Mouse (Mus musculus) MEL (cell line): ENCODE results near the gene Xpa. TPM values are rescaled to one million over a fixed set of nuclear protein-coding genes. Genes with fewer than 3 reads are reported as not detected.
"Not testable (repeated sequence)": the region's sequence is repeated elsewhere in the genome, so short reads cannot be mapped to it uniquely, and the experiment has no call there.

Experiments used
- DNase-seq: peaks from one replicate; pipeline ENCODE4 v3.0.0; 2011; ENCODE audit warnings: low read depth, low spot score
- H3K27ac ChIP-seq: 2 replicates; pipeline ENCODE4 v1.5.1; 2012; ENCODE audit warnings: low read depth, mild to moderate bottlenecking, control low read depth, low read length, moderate library complexity; ENCODE audit not compliant: control insufficient read depth
- H3K27me3 ChIP-seq, 2 experiments: fragments of 150-350 bp in 1 of 2; sonication (generic) in 1 of 2; 2 replicates each; pipeline ENCODE4 v1.6.1; 2012; ENCODE audit warnings: low read length in 2 of 2, mild to moderate bottlenecking in 2 of 2, improper control_type of control experiment in 1 of 2, moderate library complexity in 1 of 2; ENCODE audit not compliant: insufficient read depth in 2 of 2, control insufficient read depth in 1 of 2
- H3K36me3 ChIP-seq, 2 experiments: 2 replicates each; pipeline ENCODE4 v1.6.1; 2012 to 2014; ENCODE audit warnings: low read length in 2 of 2, improper control_type of control experiment in 1 of 2, inconsistent platforms in 1 of 2, mild to moderate bottlenecking in 1 of 2; ENCODE audit not compliant: insufficient read depth in 2 of 2, control insufficient read depth in 1 of 2
- H3K4me1 ChIP-seq, 2 experiments: fragments of 150-350 bp in 1 of 2; sonication (generic) in 1 of 2; 2 replicates each; pipeline ENCODE4 v1.6.1; 2012; ENCODE audit warnings: low read length in 2 of 2, improper control_type of control experiment in 1 of 2, mild to moderate bottlenecking in 1 of 2; ENCODE audit not compliant: insufficient read depth in 2 of 2, control insufficient read depth in 1 of 2
- H3K4me3 ChIP-seq, 2 experiments: fragments of 150-350 bp in 1 of 2; sonication (generic) in 1 of 2; 2 replicates each; pipeline ENCODE4 v1.5.1; 2012; ENCODE audit warnings: low read depth in 2 of 2, low read length in 2 of 2, mild to moderate bottlenecking in 2 of 2, moderate library complexity in 2 of 2, control low read depth in 1 of 2, improper control_type of control experiment in 1 of 2; ENCODE audit not compliant: control insufficient read depth in 1 of 2, insufficient read depth in 1 of 2
- H3K79me2 ChIP-seq: 2 replicates; pipeline ENCODE4 v1.6.1; 2012; ENCODE audit warnings: mild to moderate bottlenecking, low read length, moderate library complexity; ENCODE audit not compliant: control insufficient read depth, poor library complexity, insufficient read depth
- H3K9ac ChIP-seq: 2 replicates; pipeline ENCODE4 v1.6.1; 2012; ENCODE audit warnings: low read depth, mild to moderate bottlenecking, control low read depth, low read length, moderate library complexity; ENCODE audit not compliant: control insufficient read depth, poor library complexity, severe bottlenecking
- H3K9me3 ChIP-seq: fragments of 150-350 bp; sonication (generic); replicated peaks from 2 replicates; pipeline ENCODE4 v1.6.1; 2012; ENCODE audit warnings: mild to moderate bottlenecking, low read length, improper control_type of control experiment, moderate library complexity; ENCODE audit not compliant: insufficient read depth
- BHLHE40 ChIP-seq: IDR thresholded peaks from 2 replicates; pipeline ENCODE4 v1.6.1; 2012; ENCODE audit warnings: low read depth, mild to moderate bottlenecking, inconsistent platforms, low read length, improper control_type of control experiment, borderline replicate concordance
- CHD1 ChIP-seq: IDR thresholded peaks from 2 replicates; pipeline ENCODE4 v1.6.1; 2012; ENCODE audit warnings: low read depth, mild to moderate bottlenecking, inconsistent platforms, low read length, improper control_type of control experiment
- CTCF ChIP-seq, 3 experiments: IDR thresholded peaks in 2 of 3; conservative IDR thresholded peaks in 1 of 3; 2 replicates each; pipeline ENCODE4 v1.5.1; 2011 to 2012; ENCODE audit warnings: low read length in 3 of 3, low read depth in 2 of 3, mild to moderate bottlenecking in 2 of 3, improper control_type of control experiment in 1 of 3, inconsistent platforms in 1 of 3, mixed read lengths in 1 of 3, moderate library complexity in 1 of 3; ENCODE audit not compliant: control insufficient read depth in 1 of 3, insufficient read depth in 1 of 3, poor library complexity in 1 of 3, severe bottlenecking in 1 of 3
- E2F4 ChIP-seq: IDR thresholded peaks from 2 replicates; pipeline ENCODE4 v1.6.1; 2011; ENCODE audit warnings: low read depth, low read length, improper control_type of control experiment, borderline replicate concordance
- GATA1 ChIP-seq: IDR thresholded peaks from 2 replicates; pipeline ENCODE4 v1.6.1; 2011; ENCODE audit warnings: low read depth, low read length, improper control_type of control experiment
- JUND ChIP-seq: IDR thresholded peaks from 2 replicates; pipeline ENCODE4 v1.6.1; 2011; ENCODE audit warnings: low read depth, mild to moderate bottlenecking, improper control_type of control experiment, low read length
- MAFK ChIP-seq: IDR thresholded peaks from 2 replicates; pipeline ENCODE4 v1.6.1; 2011; ENCODE audit warnings: low read depth, mild to moderate bottlenecking, low read length, improper control_type of control experiment, borderline replicate concordance
- MAX ChIP-seq: IDR thresholded peaks from 2 replicates; pipeline ENCODE4 v1.6.1; 2011; ENCODE audit warnings: low read length, improper control_type of control experiment
- MAZ ChIP-seq: IDR thresholded peaks from 2 replicates; pipeline ENCODE4 v1.6.1; 2012; ENCODE audit warnings: low read depth, mild to moderate bottlenecking, inconsistent platforms, low read length, improper control_type of control experiment
- MXI1 ChIP-seq: IDR thresholded peaks from 2 replicates; pipeline ENCODE4 v1.6.1; 2011; ENCODE audit warnings: mild to moderate bottlenecking, low read depth, low read length, improper control_type of control experiment
- MYB ChIP-seq: IDR thresholded peaks from 2 replicates; pipeline ENCODE4 v1.6.1; 2011; ENCODE audit warnings: mild to moderate bottlenecking, low read depth, low read length, improper control_type of control experiment
- NELFE ChIP-seq: IDR thresholded peaks from 2 replicates; pipeline ENCODE4 v1.6.1; 2011; ENCODE audit warnings: low read depth, low read length, improper control_type of control experiment
- POLR2AphosphoS2 ChIP-seq: IDR thresholded peaks from 2 replicates; pipeline ENCODE4 v1.6.1; 2011; ENCODE audit warnings: low read length, improper control_type of control experiment
- POLR2AphosphoS5 ChIP-seq: IDR thresholded peaks from 2 replicates; pipeline ENCODE4 v1.6.1; 2012; ENCODE audit warnings: low read depth, borderline replicate concordance, mild to moderate bottlenecking, inconsistent platforms, low read length, moderate library complexity, mixed read lengths
- RAD21 ChIP-seq: IDR thresholded peaks from 2 replicates; pipeline ENCODE4 v1.6.1; 2011; ENCODE audit warnings: mild to moderate bottlenecking, low read depth, low read length, improper control_type of control experiment
- SMC3 ChIP-seq: IDR thresholded peaks from 2 replicates; pipeline ENCODE4 v1.6.1; 2011; ENCODE audit warnings: low read depth, low read length, improper control_type of control experiment
- TAL1 ChIP-seq: IDR thresholded peaks from 2 replicates; pipeline ENCODE4 v1.6.1; 2012; ENCODE audit warnings: mild to moderate bottlenecking, inconsistent platforms, low read length, moderate library complexity, mixed read lengths
- TBP ChIP-seq: IDR thresholded peaks from 2 replicates; pipeline ENCODE4 v1.8.0; 2011; ENCODE audit warnings: low read depth, low read length, improper control_type of control experiment
- TCF12 ChIP-seq: IDR thresholded peaks from 2 replicates; pipeline ENCODE4 v1.6.1; 2014; ENCODE audit warnings: low read depth, mild to moderate bottlenecking, inconsistent platforms, low read length, improper control_type of control experiment, moderate library complexity
- UBTF ChIP-seq: IDR thresholded peaks from 2 replicates; pipeline ENCODE4 v1.6.1; 2012; ENCODE audit warnings: low read depth, mild to moderate bottlenecking, inconsistent platforms, low read length, improper control_type of control experiment, moderate library complexity, borderline replicate concordance; ENCODE audit not compliant: insufficient read depth
- ZC3H11A ChIP-seq: IDR thresholded peaks from 2 replicates; pipeline ENCODE4 v1.6.1; 2012; ENCODE audit warnings: low read depth, mild to moderate bottlenecking, inconsistent platforms, low read length, improper control_type of control experiment
- ZKSCAN1 ChIP-seq: IDR thresholded peaks from 2 replicates; pipeline ENCODE4 v1.6.1; 2012; ENCODE audit warnings: low read depth, mild to moderate bottlenecking, inconsistent platforms, low read length, improper control_type of control experiment, moderate library complexity
- ZNF384 ChIP-seq: IDR thresholded peaks from 2 replicates; pipeline ENCODE4 v1.6.1; 2012; ENCODE audit warnings: low read depth, mild to moderate bottlenecking, inconsistent platforms, low read length, improper control_type of control experiment
- polyA plus RNA-seq, 2 experiments: library from polyadenylated mRNA; stranded (reverse) in 1 of 2; unstranded in 1 of 2; fragments of >175 nt in 1 of 2; fragments of >200 nt in 1 of 2; gene quantifications; 2 replicates each; pipeline versions ENCODE4 v1.2.1 to v1.2.4; 2012; ENCODE audit warnings: low replicate concordance in 2 of 2, low read depth in 1 of 2; ENCODE audit not compliant: insufficient read length in 2 of 2, insufficient read depth in 1 of 2, missing spikeins in 1 of 2
- total RNA-seq: library from RNA; depleted of rRNA; stranded (reverse); fragments of 300-350 nt; gene quantifications from 2 replicates; pipeline ENCODE4 v1.2.3, GENCODE M21; 2012

Gene Xpa
- total and polyA plus RNA-seq, 3 experiments, result 11.4 to 24.0 TPM; not detected in 1

GRCm38 (mm10) chr4:46196513-46196912 is 402 bp upstream of the Xpa start (continued):
- TF ChIP-seq CTCF (IDR thresholded peaks at IDR 0.05 in 2 of 3, conservative IDR thresholded peaks at IDR 0.05 in 1 of 3; ENCODE audit: control insufficient read depth in 1 of 3, insufficient read depth in 1 of 3, low read depth in 2 of 3, low read length in 3 of 3, poor library complexity in 1 of 3, severe bottlenecking in 1 of 3), result no peak
- no peak for TF ChIP-seq JUND
- TF ChIP-seq RAD21, result no peak
- no peak for TF ChIP-seq CHD1
- TF ChIP-seq MYB, result no peak
- TF ChIP-seq TAL1, result no peak
- TF ChIP-seq TBP, result no peak
- no peak for TF ChIP-seq MAZ
- no peak for TF ChIP-seq UBTF
- TF ChIP-seq MAX, result 0 out of 2 replicates have a peak, but pooled peaks have one; percentile 43
- TF ChIP-seq ZC3H11A, result no peak
- no peak for TF ChIP-seq POLR2AphosphoS5
- no peak for TF ChIP-seq POLR2AphosphoS2
- TF ChIP-seq BHLHE40, result no peak
- TF ChIP-seq, all 39 proteins: peak for 5

GRCm38 (mm10) chr4:46192011-46192410 is 4.1 kb downstream of the Xpa start:
- not testable (repeated sequence) for H3K9me3 ChIP-seq, H3K79me2 ChIP-seq, H3K4me1 ChIP-seq, H3K36me3 ChIP-seq, H3K4me3 ChIP-seq, H3K27ac ChIP-seq, H3K9ac ChIP-seq, H3K27me3 ChIP-seq
- peak in 2 of 3 experiments; percentile 15 to 18; a peak in 3 of 6 replicates for TF ChIP-seq CTCF (IDR thresholded peaks at IDR 0.05 in 2 of 3, conservative IDR thresholded peaks at IDR 0.05 in 1 of 3; ENCODE audit: control insufficient read depth in 1 of 3, insufficient read depth in 1 of 3, low read depth in 2 of 3, low read length in 3 of 3, poor library complexity in 1 of 3, severe bottlenecking in 1 of 3)
- peak; percentile 2; the same call in 1 of the 2 replicates for TF ChIP-seq RAD21
- peak; percentile 44 for DNase-seq

DNA sequence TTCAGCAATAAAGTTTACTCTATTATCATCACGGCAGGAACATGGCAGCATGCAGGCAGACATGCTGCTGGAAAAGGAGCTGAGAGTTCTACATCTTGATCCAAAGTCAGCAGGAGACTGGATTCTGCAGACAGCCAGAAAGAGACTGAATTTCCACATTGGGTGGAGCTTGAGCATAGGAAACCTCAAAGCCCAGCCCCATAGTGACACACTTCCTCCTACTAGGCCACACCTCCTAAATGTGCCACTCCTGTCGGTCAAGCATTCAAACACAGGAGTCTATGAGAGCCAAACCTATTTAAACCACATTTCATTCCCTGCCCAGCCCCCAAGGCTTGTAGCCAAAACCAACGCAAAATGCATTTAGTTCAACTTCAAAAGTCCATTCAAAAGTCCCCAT is 9.6 kb downstream of the Xpa start:
- no peaks in the 10 kb centered on the region for H3K27me3 ChIP-seq
- no peaks in the 10 kb centered on the region; the same call in 1 of the 2 replicates for H3K79me2 ChIP-seq
- H3K36me3 ChIP-seq, result peaks cover 0 to 7% of the 10 kb centered on the region in 2 experiments; a peak in 2 of 4 replicates
- H3K9me3 ChIP-seq, result no peaks in the 10 kb centered on the region
- H3K4me1 ChIP-seq, result no peaks in the 10 kb centered on the region
- H3K9ac ChIP-seq, result no peak overlapping the region
- TF ChIP-seq POLR2AphosphoS5, result no peak
- no peak for TF ChIP-seq CTCF (IDR thresholded peaks at IDR 0.05 in 2 of 3, conservative IDR thresholded peaks at IDR 0.05 in 1 of 3; ENCODE audit: control insufficient read depth in 1 of 3, insufficient read depth in 1 of 3, low read depth in 2 of 3, low read length in 3 of 3, poor library complexity in 1 of 3, severe bottlenecking in 1 of 3)
- TF ChIP-seq TCF12, result no peak
- TF ChIP-seq GATA1, result no peak
- TF ChIP-seq TAL1, result no peak
- no peak for TF ChIP-seq ZKSCAN1
- no peak for TF ChIP-seq ZC3H11A
- no peak for TF ChIP-seq SMC3
- TF ChIP-seq NELFE, result no peak
- TF ChIP-seq ZNF384, result no peak
- TF ChIP-seq MAX, result no peak
- no peak for TF ChIP-seq BHLHE40
- no peak for TF ChIP-seq MYB
- no peak for TF ChIP-seq CHD1
- no peak for TF ChIP-seq MXI1
- no peak for TF ChIP-seq MAFK
- no peak for TF ChIP-seq E2F4
- H3K27ac ChIP-seq, result no peak overlapping the region
- no peak for DNase-seq
- H3K4me3 ChIP-seq, result no peak overlapping the region
